Mouse (Mus musculus): ENCODE measurements around the gene Tgfbr3. TPM values are rescaled to one million over a fixed set of nuclear protein-coding genes. Genes with fewer than 3 reads are reported as not detected.
A peak's percentile ranks its signal among the peaks of the same experiment; 100 is the strongest.

Gene Tgfbr3
- polyA plus RNA-seq, 1 experiment from 2014 or later = 10.5 TPM

- WGBS = 55% methylated on average over 7 of the region's 7 CpGs
- Histone ChIP-seq H3K4me2 (ENCODE audit: low read depth, low read length) (no peak overlapping the region), H3K4me1 (ENCODE audit: control insufficient read depth, insufficient read depth, low read length) (peaks cover 2% of the 10 kb centered on the region), H3K27ac (replicated peaks; ENCODE audit: low read depth, low read length) (0 out of 2 replicates have a peak overlapping the region, but pooled peaks have one; percentile 22), H3K9me3 (replicated peaks; ENCODE audit: control insufficient read depth, low read length) (no peaks in the 10 kb centered on the region), H3K9ac (replicated peaks; ENCODE audit: low read length) (no peak overlapping the region), H3K36me3 (replicated peaks; ENCODE audit: control insufficient read depth, insufficient read depth, low read depth, low read length) (no peaks in the 10 kb centered on the region), H3K27me3 (ENCODE audit: control insufficient read depth, insufficient read depth, low read length) (no peaks in the 10 kb centered on the region), H3K4me3 (ENCODE audit: low read depth, low read length) (no peak overlapping the region)
- DNase-seq (ENCODE audit: low spot score) (no peak), ATAC-seq (replicated peaks; ENCODE audit: insufficient number of reproducible peaks, low FRiP score, low TSS enrichment, low read depth) (0 out of 2 replicates have a peak, but pooled peaks have one; percentile 35)
Measured at GRCm38 (mm10) chr5:107101135-107101534, 188.3 kb downstream of the Tgfbr3 start.

- H3K27me3 ChIP-seq (ENCODE audit: control insufficient read depth, insufficient read depth, low read length) = no peaks in the 10 kb centered on the region
- H3K4me2 ChIP-seq (ENCODE audit: low read depth, low read length) = no peak overlapping the region
- ATAC-seq (replicated peaks; ENCODE audit: insufficient number of reproducible peaks, low FRiP score, low TSS enrichment, low read depth) = no peak
- 89% methylated on average over 3 of the region's 3 CpGs for WGBS
- H3K4me1 ChIP-seq (ENCODE audit: control insufficient read depth, insufficient read depth, low read length) = peaks cover 2% of the 10 kb centered on the region
- H3K27ac ChIP-seq (replicated peaks; ENCODE audit: low read depth, low read length) = no peak overlapping the region
- no peaks in the 10 kb centered on the region for H3K36me3 ChIP-seq (replicated peaks; ENCODE audit: control insufficient read depth, insufficient read depth, low read depth, low read length)
- DNase-seq (ENCODE audit: low spot score) = no peak
- no peak overlapping the region for H3K4me3 ChIP-seq (ENCODE audit: low read depth, low read length)
- H3K9ac ChIP-seq (replicated peaks; ENCODE audit: low read length) = no peak overlapping the region
- no peaks in the 10 kb centered on the region for H3K9me3 ChIP-seq (replicated peaks; ENCODE audit: control insufficient read depth, low read length)
Measured at GRCm38 (mm10) chr5:107099634-107100033, 189.8 kb downstream of the Tgfbr3 start.

GRCm38 (mm10) chr5:107099076-107099475 lies 190.4 kb downstream of the Tgfbr3 start:
- Histone ChIP-seq H3K9ac (replicated peaks; ENCODE audit: low read length) (no peak overlapping the region), H3K27me3 (ENCODE audit: control insufficient read depth, insufficient read depth, low read length) (no peaks in the 10 kb centered on the region), H3K36me3 (replicated peaks; ENCODE audit: control insufficient read depth, insufficient read depth, low read depth, low read length) (no peaks in the 10 kb centered on the region), H3K4me2 (ENCODE audit: low read depth, low read length) (no peak overlapping the region), H3K9me3 (replicated peaks; ENCODE audit: control insufficient read depth, low read length) (no peaks in the 10 kb centered on the region), H3K4me1 (ENCODE audit: control insufficient read depth, insufficient read depth, low read length) (peaks cover 2% of the 10 kb centered on the region), H3K27ac (replicated peaks; ENCODE audit: low read depth, low read length) (no peak overlapping the region), H3K4me3 (ENCODE audit: low read depth, low read length) (no peak overlapping the region)
- ATAC-seq (replicated peaks; ENCODE audit: insufficient number of reproducible peaks, low FRiP score, low TSS enrichment, low read depth) (no peak), DNase-seq (ENCODE audit: low spot score) (no peak)
- WGBS = 66% methylated on average over 5 of the region's 6 CpGs

GRCm38 (mm10) chr5:107098007-107098406 lies 191.4 kb downstream of the Tgfbr3 start:
- H3K4me2 ChIP-seq (ENCODE audit: low read depth, low read length) = no peak overlapping the region
- no peaks in the 10 kb centered on the region for H3K27me3 ChIP-seq (ENCODE audit: control insufficient read depth, insufficient read depth, low read length)
- H3K9me3 ChIP-seq (replicated peaks; ENCODE audit: control insufficient read depth, low read length) = no peaks in the 10 kb centered on the region
- no peak for ATAC-seq (replicated peaks; ENCODE audit: insufficient number of reproducible peaks, low FRiP score, low TSS enrichment, low read depth)
- peaks cover 2% of the 10 kb centered on the region for H3K4me1 ChIP-seq (ENCODE audit: control insufficient read depth, insufficient read depth, low read length)
- no peak overlapping the region for H3K4me3 ChIP-seq (ENCODE audit: low read depth, low read length)
- no peak overlapping the region for H3K27ac ChIP-seq (replicated peaks; ENCODE audit: low read depth, low read length)
- DNase-seq (ENCODE audit: low spot score) = no peak
- H3K9ac ChIP-seq (replicated peaks; ENCODE audit: low read length) = no peak overlapping the region
- no peaks in the 10 kb centered on the region for H3K36me3 ChIP-seq (replicated peaks; ENCODE audit: control insufficient read depth, insufficient read depth, low read depth, low read length)
- WGBS = 76% methylated on average over 5 of the region's 5 CpGs

GRCm38 (mm10) chr5:107097314-107097713 lies 192.1 kb downstream of the Tgfbr3 start:
- Histone ChIP-seq H3K4me3 (ENCODE audit: low read depth, low read length) (no peak overlapping the region), H3K36me3 (replicated peaks; ENCODE audit: control insufficient read depth, insufficient read depth, low read depth, low read length) (no peaks in the 10 kb centered on the region), H3K27me3 (ENCODE audit: control insufficient read depth, insufficient read depth, low read length) (no peaks in the 10 kb centered on the region), H3K9me3 (replicated peaks; ENCODE audit: control insufficient read depth, low read length) (no peaks in the 10 kb centered on the region), H3K4me2 (ENCODE audit: low read depth, low read length) (no peak overlapping the region), H3K27ac (replicated peaks; ENCODE audit: low read depth, low read length) (no peak overlapping the region), H3K9ac (replicated peaks; ENCODE audit: low read length) (no peak overlapping the region), H3K4me1 (ENCODE audit: control insufficient read depth, insufficient read depth, low read length) (peaks cover 2% of the 10 kb centered on the region)
- ATAC-seq (replicated peaks; ENCODE audit: insufficient number of reproducible peaks, low FRiP score, low TSS enrichment, low read depth) (no peak), DNase-seq (ENCODE audit: low spot score) (no peak)
- WGBS = 77% methylated on average over 7 of the region's 7 CpGs

- Histone ChIP-seq H3K4me3 (ENCODE audit: low read depth, low read length) (no peak overlapping the region), H3K36me3 (replicated peaks; ENCODE audit: control insufficient read depth, insufficient read depth, low read depth, low read length) (no peaks in the 10 kb centered on the region), H3K27me3 (ENCODE audit: control insufficient read depth, insufficient read depth, low read length) (no peaks in the 10 kb centered on the region), H3K4me1 (ENCODE audit: control insufficient read depth, insufficient read depth, low read length) (no peaks in the 10 kb centered on the region; the same call in 1 of the 2 replicates), H3K4me2 (ENCODE audit: low read depth, low read length) (no peak overlapping the region), H3K27ac (replicated peaks; ENCODE audit: low read depth, low read length) (no peak overlapping the region), H3K9me3 (replicated peaks; ENCODE audit: control insufficient read depth, low read length) (no peaks in the 10 kb centered on the region), H3K9ac (replicated peaks; ENCODE audit: low read length) (no peak overlapping the region)
- DNase-seq (ENCODE audit: low spot score) (peak; percentile 56), ATAC-seq (replicated peaks; ENCODE audit: insufficient number of reproducible peaks, low FRiP score, low TSS enrichment, low read depth) (peak; percentile 42; the same call in 1 of the 2 replicates)
- WGBS = 20% methylated on average over 5 of the region's 5 CpGs
Measured at GRCm38 (mm10) chr5:107094233-107094632, 195.2 kb downstream of the Tgfbr3 start.

- H3K27ac ChIP-seq (replicated peaks; ENCODE audit: low read depth, low read length) = no peak overlapping the region
- H3K4me1 ChIP-seq (ENCODE audit: control insufficient read depth, insufficient read depth, low read length) = no peaks in the 10 kb centered on the region; the same call in 1 of the 2 replicates
- no peak overlapping the region for H3K9ac ChIP-seq (replicated peaks; ENCODE audit: low read length)
- no peaks in the 10 kb centered on the region for H3K36me3 ChIP-seq (replicated peaks; ENCODE audit: control insufficient read depth, insufficient read depth, low read depth, low read length)
- ATAC-seq (replicated peaks; ENCODE audit: insufficient number of reproducible peaks, low FRiP score, low TSS enrichment, low read depth) (no peak), DNase-seq (ENCODE audit: low spot score) (no peak)
- 82% methylated on average over 3 of the region's 3 CpGs for WGBS
- no peaks in the 10 kb centered on the region for H3K9me3 ChIP-seq (replicated peaks; ENCODE audit: control insufficient read depth, low read length)
- H3K4me3 ChIP-seq (ENCODE audit: low read depth, low read length) = no peak overlapping the region
- no peaks in the 10 kb centered on the region for H3K27me3 ChIP-seq (ENCODE audit: control insufficient read depth, insufficient read depth, low read length)
- no peak overlapping the region for H3K4me2 ChIP-seq (ENCODE audit: low read depth, low read length)
Measured at GRCm38 (mm10) chr5:107093253-107093652, 196.2 kb downstream of the Tgfbr3 start.

- Histone ChIP-seq H3K4me3 (ENCODE audit: low read depth, low read length) (no peak overlapping the region), H3K9ac (replicated peaks; ENCODE audit: low read length) (no peak overlapping the region), H3K27me3 (ENCODE audit: control insufficient read depth, insufficient read depth, low read length) (no peaks in the 10 kb centered on the region), H3K27ac (replicated peaks; ENCODE audit: low read depth, low read length) (no peak overlapping the region), H3K4me1 (ENCODE audit: control insufficient read depth, insufficient read depth, low read length) (no peaks in the 10 kb centered on the region; the same call in 1 of the 2 replicates), H3K9me3 (replicated peaks; ENCODE audit: control insufficient read depth, low read length) (no peaks in the 10 kb centered on the region), H3K36me3 (replicated peaks; ENCODE audit: control insufficient read depth, insufficient read depth, low read depth, low read length) (no peaks in the 10 kb centered on the region), H3K4me2 (ENCODE audit: low read depth, low read length) (no peak overlapping the region)
- DNase-seq (ENCODE audit: low spot score) (no peak), ATAC-seq (replicated peaks; ENCODE audit: insufficient number of reproducible peaks, low FRiP score, low TSS enrichment, low read depth) (no peak)
- 83% methylated on average over 8 of the region's 8 CpGs for WGBS
Measured at GRCm38 (mm10) chr5:107092137-107092536, 197.3 kb downstream of the Tgfbr3 start.

All from embryonic facial prominence, embryonic 11.5 days (tissue).